Mouse (Mus musculus) kidney, embryonic 14.5 days (tissue): Measurements from ENCODE around the gene Ginm1. TPM values are rescaled to one million over a fixed set of nuclear protein-coding genes. Genes with fewer than 3 reads are reported as not detected.

Experiments used
- ATAC-seq: fragments of 200-750 bp; cut with Nextera tagmentation; 2 replicates; pipeline ENCODE4 v1.8.0; 2017; ENCODE audit warnings: moderate number of reproducible peaks, mild to moderate bottlenecking, moderate TSS enrichment, moderate library complexity; ENCODE audit not compliant: low FRiP score, low TSS enrichment
- H3K27ac ChIP-seq: fragments of 300-500 bp; sonication (generic); 2 replicates; pipeline ENCODE4 v1.5.1; 2014; ENCODE audit warnings: low read depth, mild to moderate bottlenecking, low read length, moderate library complexity, mixed read lengths
- H3K27me3 ChIP-seq: fragments of 300-500 bp; sonication (generic); 2 replicates; pipeline ENCODE4 v1.6.1; 2014; ENCODE audit warnings: mild to moderate bottlenecking, low read length; ENCODE audit not compliant: control insufficient read depth, insufficient read depth
- H3K36me3 ChIP-seq: fragments of 300-500 bp; sonication (generic); 2 replicates; pipeline ENCODE4 v1.6.1; 2014; ENCODE audit warnings: low read length, mixed read lengths; ENCODE audit not compliant: control insufficient read depth, insufficient read depth
- H3K4me1 ChIP-seq: fragments of 300-500 bp; sonication (generic); 2 replicates; pipeline ENCODE4 v1.6.1; 2014; ENCODE audit warnings: low read length, mixed read lengths; ENCODE audit not compliant: control insufficient read depth, insufficient read depth
- H3K4me2 ChIP-seq: fragments of 300-500 bp; sonication (generic); replicated peaks from 2 replicates; pipeline ENCODE4 v1.6.1; 2014; ENCODE audit warnings: low read depth, mild to moderate bottlenecking, low read length
- H3K4me3 ChIP-seq: fragments of 300-500 bp; sonication (generic); 2 replicates; pipeline ENCODE4 v1.5.1; 2014; ENCODE audit warnings: mild to moderate bottlenecking, low read length
- H3K9ac ChIP-seq: fragments of 300-500 bp; sonication (generic); 2 replicates; pipeline ENCODE4 v1.6.1; 2014; ENCODE audit warnings: low read depth, mild to moderate bottlenecking, low read length, moderate library complexity
- H3K9me3 ChIP-seq: fragments of 300-500 bp; sonication (generic); 2 replicates; pipeline ENCODE4 v1.6.1; 2016; ENCODE audit warnings: low read length; ENCODE audit not compliant: control insufficient read depth
- WGBS: fragments of 180-500 bp; shearing (Covaris S2); extraction: QIAGEN DNeasy Blood & Tissue Kit; methylation state at CpG from one replicate; pipeline ENCODE4 v1.1.7; 2014; 5-methylcytosine and 5-hydroxymethylcytosine counted together
- polyA plus RNA-seq: library from polyadenylated mRNA; unstranded; fragments of >200 nt; fragmentation: Nextera tagmentation; extraction: Ambion mirVana; gene quantifications from 2 replicates; pipeline ENCODE4 v1.2.1, GENCODE M21; 2014

Gene Ginm1
- polyA plus RNA-seq, 1 experiment from 2014 or later, result 74.1 TPM

DNA sequence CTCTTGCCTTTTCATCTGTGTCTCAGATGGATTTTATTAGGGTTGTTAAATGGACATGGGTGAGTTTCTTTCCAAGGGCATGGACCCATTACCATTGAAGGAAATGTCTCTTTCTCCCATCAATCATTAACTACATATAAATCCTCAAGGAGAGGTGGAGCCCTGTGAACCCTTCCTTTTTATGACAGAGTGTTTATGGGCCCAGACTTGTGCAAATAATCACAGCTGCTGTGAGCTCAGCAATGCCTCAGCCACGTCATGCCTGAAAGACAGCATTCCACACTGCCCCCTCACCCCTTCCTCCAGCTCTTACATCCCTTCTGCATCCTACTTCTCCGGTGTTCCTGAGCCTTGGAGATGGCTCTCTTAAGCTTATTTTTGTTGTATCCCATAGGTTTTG is 5.3 kb downstream of the Ginm1 start:
- H3K9ac ChIP-seq, result no peak overlapping the region
- peaks cover 12% of the 10 kb centered on the region; the same call in 1 of the 2 replicates for H3K36me3 ChIP-seq
- no peaks in the 10 kb centered on the region for H3K27me3 ChIP-seq
- H3K4me1 ChIP-seq, result 0 out of 2 replicates have a peak, but pooled peaks cover 4% of the 10 kb centered on the region
- no peaks in the 10 kb centered on the region for H3K9me3 ChIP-seq
- 46% methylated on average over 2 of the region's 2 CpGs for WGBS
- H3K27ac ChIP-seq, result no peak overlapping the region
- ATAC-seq, result no peak
- no peak overlapping the region for H3K4me2 ChIP-seq
- H3K4me3 ChIP-seq, result no peak overlapping the region

DNA sequence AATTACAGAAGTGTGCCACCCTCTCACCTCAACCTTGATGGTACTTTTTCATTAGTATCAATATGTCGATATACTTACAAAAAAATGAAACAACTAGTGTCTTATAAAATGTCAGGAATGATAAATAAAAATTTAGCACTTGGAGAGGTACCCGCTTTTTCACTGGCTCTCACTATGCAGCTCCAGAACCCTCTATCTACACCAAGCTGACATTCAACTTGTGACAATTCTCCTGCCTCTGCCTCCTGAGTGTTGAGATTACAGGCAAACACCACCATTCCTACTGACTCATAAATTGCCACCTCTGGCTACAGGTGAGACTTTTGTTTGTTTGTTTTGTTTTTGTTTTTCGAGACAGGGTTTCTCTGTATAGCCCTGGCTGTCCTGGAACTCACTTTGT is 11.4 kb downstream of the Ginm1 start:
- Histone ChIP-seq H3K36me3 (peaks cover 12% of the 10 kb centered on the region; the same call in 1 of the 2 replicates), H3K27ac (no peak overlapping the region), H3K9ac (peak overlapping the region; percentile 23; the same call in 1 of the 2 replicates), H3K4me3 (peak overlapping the region; percentile 81), H3K4me2 (peak overlapping the region; percentile 51), H3K4me1 (peaks cover 3% of the 10 kb centered on the region; the same call in 1 of the 2 replicates), H3K9me3 (no peaks in the 10 kb centered on the region), H3K27me3 (no peaks in the 10 kb centered on the region)
- peak; percentile 11; the same call in 1 of the 2 replicates for ATAC-seq
- 58% methylated on average over 3 of the region's 3 CpGs for WGBS

GRCm38 (mm10) chr10:7780238-7781176 is 12.1 kb downstream of the Ginm1 start:
- peak overlapping the region; percentile 81 for H3K4me3 ChIP-seq
- H3K9me3 ChIP-seq, result no peaks in the 10 kb centered on the region
- peak overlapping the region; percentile 57; the same call in 1 of the 2 replicates for H3K27ac ChIP-seq
- peaks cover 3% of the 10 kb centered on the region; the same call in 1 of the 2 replicates for H3K4me1 ChIP-seq
- peak overlapping the region; percentile 73 for H3K9ac ChIP-seq
- peak overlapping the region; percentile 82 for H3K4me2 ChIP-seq
- H3K27me3 ChIP-seq, result no peaks in the 10 kb centered on the region
- H3K36me3 ChIP-seq, result peaks cover 12% of the 10 kb centered on the region; the same call in 1 of the 2 replicates
- WGBS, result under 1% methylated on average over 59 of the region's 77 CpGs
- ATAC-seq, result peak; percentile 96

DNA sequence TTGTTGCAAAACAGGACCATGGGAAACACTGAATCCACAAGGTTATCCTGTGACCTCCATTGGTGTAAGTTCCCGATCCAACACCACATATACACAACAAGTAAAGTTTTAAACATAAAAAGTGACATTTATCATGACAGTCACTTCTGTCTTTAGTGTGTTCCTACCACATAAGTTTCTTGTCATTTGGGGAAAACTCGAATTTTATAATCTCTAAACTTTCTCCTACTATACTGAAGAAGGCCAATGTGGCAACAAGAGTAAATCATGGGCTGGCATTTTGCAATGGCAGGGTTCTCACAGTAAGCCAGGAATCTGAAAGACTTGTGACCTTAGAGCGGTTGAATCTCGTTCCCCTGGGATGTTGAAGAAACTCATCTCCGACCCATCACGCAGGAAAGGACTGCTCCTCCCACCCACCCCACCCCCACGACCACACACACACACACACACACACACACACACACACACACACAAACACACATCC is 12.8 kb downstream of the Ginm1 start:
- WGBS, result 16% methylated on average over 7 of the region's 7 CpGs
- Histone ChIP-seq H3K4me2 (peak overlapping the region; percentile 82), H3K9me3 (no peaks in the 10 kb centered on the region), H3K27me3 (no peaks in the 10 kb centered on the region), H3K36me3 (peaks cover 12% of the 10 kb centered on the region; the same call in 1 of the 2 replicates), H3K4me1 (peaks cover 3% of the 10 kb centered on the region; the same call in 1 of the 2 replicates), H3K9ac (peak overlapping the region; percentile 73), H3K4me3 (peak overlapping the region; percentile 81), H3K27ac (no peak overlapping the region)
- ATAC-seq, result no peak; the same call in 1 of the 2 replicates

- WGBS, result 90% methylated on average over 3 of the region's 3 CpGs
- ATAC-seq, result no peak
- no peak overlapping the region for H3K27ac ChIP-seq
- H3K9ac ChIP-seq, result no peak overlapping the region
- H3K27me3 ChIP-seq, result no peaks in the 10 kb centered on the region
- no peak overlapping the region for H3K4me3 ChIP-seq
- H3K9me3 ChIP-seq, result no peaks in the 10 kb centered on the region
- H3K4me1 ChIP-seq, result peaks cover 3% of the 10 kb centered on the region; the same call in 1 of the 2 replicates
- H3K4me2 ChIP-seq, result no peak overlapping the region
- H3K36me3 ChIP-seq, result peaks cover 19% of the 10 kb centered on the region; the same call in 1 of the 2 replicates
Measured at GRCm38 (mm10) chr10:7778361-7778760, 14.3 kb downstream of the Ginm1 start.

DNA sequence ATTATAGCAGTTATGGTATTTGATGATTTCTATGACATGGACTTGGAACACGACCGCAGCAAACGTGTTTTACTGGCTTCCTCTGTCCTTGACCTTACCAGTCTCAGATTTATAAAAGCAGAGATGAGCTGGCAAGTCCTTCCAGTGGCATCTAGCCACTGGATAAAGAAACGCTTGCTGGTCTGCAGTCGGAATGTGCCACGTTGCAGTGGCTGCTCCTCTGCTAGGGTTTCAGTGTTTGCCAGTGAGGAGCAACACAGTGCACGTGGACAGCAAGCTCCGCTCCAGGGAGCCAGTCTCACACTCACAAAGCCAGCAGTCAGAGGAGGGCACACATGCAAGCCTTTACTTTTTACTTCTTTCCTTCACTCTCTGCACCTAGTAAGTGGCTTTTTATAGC is 17.2 kb downstream of the Ginm1 start:
- Histone ChIP-seq H3K9me3 (no peaks in the 10 kb centered on the region), H3K4me2 (no peak overlapping the region), H3K4me1 (peaks cover 3% of the 10 kb centered on the region; the same call in 1 of the 2 replicates), H3K36me3 (peaks cover 40% of the 10 kb centered on the region), H3K4me3 (no peak overlapping the region), H3K9ac (no peak overlapping the region), H3K27me3 (no peaks in the 10 kb centered on the region), H3K27ac (no peak overlapping the region)
- no peak for ATAC-seq
- whole genome bisulfite sequencing, result 94% methylated on average over 8 of the region's 8 CpGs

DNA sequence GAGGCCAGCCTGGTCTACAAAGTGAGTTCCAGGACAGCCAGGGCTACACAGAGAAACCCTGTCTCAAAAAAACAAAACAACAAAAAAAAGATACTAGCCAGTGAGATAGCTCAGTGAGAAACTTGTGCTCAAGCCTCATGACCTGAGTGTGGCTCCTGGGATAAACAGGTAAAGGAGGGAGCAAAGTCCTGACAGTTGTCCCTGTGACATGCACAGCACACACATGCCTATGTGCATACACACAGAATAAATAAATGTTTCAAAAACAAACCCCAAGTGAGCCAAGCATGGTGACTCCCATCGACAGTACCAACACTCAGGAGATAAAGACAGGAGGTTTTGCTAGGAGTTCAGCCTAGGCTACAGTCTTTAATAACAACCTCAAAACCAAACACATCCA is 19.9 kb downstream of the Ginm1 start:
- ATAC-seq, result no peak
- H3K9me3 ChIP-seq, result no peaks in the 10 kb centered on the region
- H3K27me3 ChIP-seq, result no peaks in the 10 kb centered on the region
- no peak overlapping the region for H3K4me2 ChIP-seq
- no peaks in the 10 kb centered on the region for H3K4me1 ChIP-seq
- H3K36me3 ChIP-seq, result peaks cover 59% of the 10 kb centered on the region
- H3K9ac ChIP-seq, result no peak overlapping the region
- 95% methylated on average over 1 of the region's 1 CpGs for WGBS
- H3K27ac ChIP-seq, result no peak overlapping the region
- H3K4me3 ChIP-seq, result no peak overlapping the region

DNA sequence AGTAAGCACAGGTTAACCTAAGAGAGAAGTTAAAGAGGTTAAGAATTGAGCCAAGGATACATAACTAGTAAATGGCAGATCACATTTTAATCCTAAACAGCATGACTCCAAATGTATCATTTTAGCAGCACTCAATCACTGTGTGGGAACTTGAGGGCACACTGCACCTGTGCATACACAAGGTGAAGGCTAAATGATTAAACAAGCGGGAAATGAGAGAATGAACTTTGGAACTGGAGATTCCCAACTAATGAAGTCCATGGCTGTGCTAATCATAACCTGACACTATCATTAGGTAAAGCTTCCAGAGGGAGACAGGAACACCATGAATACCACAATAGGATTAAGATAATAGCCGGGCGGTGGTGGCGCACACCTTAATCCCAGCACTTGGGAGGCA is 20.3 kb downstream of the Ginm1 start:
- H3K9me3 ChIP-seq, result no peaks in the 10 kb centered on the region
- H3K4me2 ChIP-seq, result no peak overlapping the region
- H3K27ac ChIP-seq, result no peak overlapping the region
- no peak overlapping the region for H3K9ac ChIP-seq
- no peak for ATAC-seq
- 95% methylated on average over 4 of the region's 4 CpGs for WGBS
- H3K4me3 ChIP-seq, result no peak overlapping the region
- no peaks in the 10 kb centered on the region for H3K4me1 ChIP-seq
- peaks cover 60% of the 10 kb centered on the region for H3K36me3 ChIP-seq
- H3K27me3 ChIP-seq, result no peaks in the 10 kb centered on the region

DNA sequence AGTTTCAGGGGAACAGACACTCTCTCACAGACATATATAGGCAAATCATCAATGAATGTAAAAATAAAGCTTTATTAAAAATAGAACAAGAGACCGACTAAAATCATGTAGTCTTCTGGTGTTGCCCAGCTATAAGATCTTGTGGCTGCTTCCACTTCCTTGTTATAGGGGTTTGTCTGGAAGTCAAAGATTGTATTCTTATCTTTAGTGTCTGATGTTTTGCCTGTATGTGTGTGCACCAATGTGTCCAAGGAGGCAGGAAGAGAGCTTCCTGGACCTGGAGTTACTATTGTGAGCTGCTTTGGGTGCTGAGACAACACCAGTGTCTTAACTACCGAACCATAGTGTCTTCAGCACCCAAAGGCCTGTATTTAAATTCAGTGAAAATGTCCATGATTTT is 35.1 kb downstream of the Ginm1 start:
- ATAC-seq, result no peak
- no peak overlapping the region for H3K4me3 ChIP-seq
- 96% methylated on average over 2 of the region's 2 CpGs for WGBS
- H3K9ac ChIP-seq, result no peak overlapping the region
- no peaks in the 10 kb centered on the region for H3K9me3 ChIP-seq
- no peaks in the 10 kb centered on the region for H3K4me1 ChIP-seq
- no peak overlapping the region for H3K27ac ChIP-seq
- peaks cover 65% of the 10 kb centered on the region for H3K36me3 ChIP-seq
- no peak overlapping the region for H3K4me2 ChIP-seq
- no peaks in the 10 kb centered on the region for H3K27me3 ChIP-seq
